Mouse (Mus musculus): ENCODE measurements around the gene Lrrc40. TPM values are rescaled to one million over a fixed set of nuclear protein-coding genes. Genes with fewer than 3 reads are reported as not detected.

Gene Lrrc40
- total and polyA plus RNA-seq, 2 experiments: 4.1 to 19.3 TPM

GRCm38 (mm10) chr3:158068613-158069263, 32.3 kb downstream of the Lrrc40 start:
- Histone ChIP-seq H3K9ac (ENCODE audit: low read depth, low read length) (no peak overlapping the region), H3K27ac (replicated peaks; ENCODE audit: insufficient read depth, low read depth, low read length) (no peak overlapping the region), H3K4me1 (ENCODE audit: control insufficient read depth, insufficient read depth, low read length) (no peaks in the 10 kb centered on the region), H3K4me3 (ENCODE audit: insufficient read depth, low read depth, low read length) (no peak overlapping the region), H3K79me2 (ENCODE audit: control insufficient read depth, insufficient read depth, low read length) (no peaks in the 10 kb centered on the region), H3K27me3 (ENCODE audit: control insufficient read depth, insufficient read depth, low read length) (no peaks in the 10 kb centered on the region), H3K36me3 (ENCODE audit: control insufficient read depth, insufficient read depth, low read length) (peaks cover 12% of the 10 kb centered on the region)
- TF ChIP-seq POLR2A (IDR thresholded peaks at IDR 0.05; ENCODE audit: extremely low read depth, insufficient read depth, low read length) (no peak), CTCF (IDR thresholded peaks at IDR 0.05; ENCODE audit: low read depth, low read length) (no peak)
- DNase-seq (ENCODE audit: extremely low read depth, low read depth, low spot score): no peak
- WGBS: 57% methylated on average over 9 of the region's 9 CpGs

- DNase-seq (ENCODE audit: extremely low read depth, low read depth, low spot score): no peak
- Histone ChIP-seq H3K4me3 (ENCODE audit: insufficient read depth, low read depth, low read length) (no peak overlapping the region), H3K79me2 (ENCODE audit: control insufficient read depth, insufficient read depth, low read length) (no peaks in the 10 kb centered on the region), H3K4me1 (ENCODE audit: control insufficient read depth, insufficient read depth, low read length) (no peaks in the 10 kb centered on the region), H3K9ac (ENCODE audit: low read depth, low read length) (no peak overlapping the region), H3K27me3 (ENCODE audit: control insufficient read depth, insufficient read depth, low read length) (no peaks in the 10 kb centered on the region), H3K27ac (replicated peaks; ENCODE audit: insufficient read depth, low read depth, low read length) (no peak overlapping the region), H3K36me3 (ENCODE audit: control insufficient read depth, insufficient read depth, low read length) (no peaks in the 10 kb centered on the region)
- no peak for TF ChIP-seq POLR2A (IDR thresholded peaks at IDR 0.05; ENCODE audit: extremely low read depth, insufficient read depth, low read length)
- no peak for TF ChIP-seq CTCF (IDR thresholded peaks at IDR 0.05; ENCODE audit: low read depth, low read length)
- 86% methylated on average over 2 of the region's 2 CpGs for WGBS
Measured at GRCm38 (mm10) chr3:158075004-158075403, 38.5 kb downstream of the Lrrc40 start.

- no peaks in the 10 kb centered on the region for H3K79me2 ChIP-seq (ENCODE audit: control insufficient read depth, insufficient read depth, low read length)
- no peak overlapping the region for H3K27ac ChIP-seq (replicated peaks; ENCODE audit: insufficient read depth, low read depth, low read length)
- no peak overlapping the region for H3K9ac ChIP-seq (ENCODE audit: low read depth, low read length)
- H3K4me3 ChIP-seq (ENCODE audit: insufficient read depth, low read depth, low read length): no peak overlapping the region
- no peaks in the 10 kb centered on the region for H3K36me3 ChIP-seq (ENCODE audit: control insufficient read depth, insufficient read depth, low read length)
- TF ChIP-seq CTCF (IDR thresholded peaks at IDR 0.05; ENCODE audit: low read depth, low read length): peak; percentile 40
- TF ChIP-seq POLR2A (IDR thresholded peaks at IDR 0.05; ENCODE audit: extremely low read depth, insufficient read depth, low read length): no peak
- DNase-seq (ENCODE audit: extremely low read depth, low read depth, low spot score): peak; percentile 51
- no peaks in the 10 kb centered on the region for H3K27me3 ChIP-seq (ENCODE audit: control insufficient read depth, insufficient read depth, low read length)
- H3K4me1 ChIP-seq (ENCODE audit: control insufficient read depth, insufficient read depth, low read length): no peaks in the 10 kb centered on the region
- 37% methylated on average over 4 of the region's 4 CpGs for WGBS
Measured at GRCm38 (mm10) chr3:158076685-158077379, 40.4 kb downstream of the Lrrc40 start.

DNA sequence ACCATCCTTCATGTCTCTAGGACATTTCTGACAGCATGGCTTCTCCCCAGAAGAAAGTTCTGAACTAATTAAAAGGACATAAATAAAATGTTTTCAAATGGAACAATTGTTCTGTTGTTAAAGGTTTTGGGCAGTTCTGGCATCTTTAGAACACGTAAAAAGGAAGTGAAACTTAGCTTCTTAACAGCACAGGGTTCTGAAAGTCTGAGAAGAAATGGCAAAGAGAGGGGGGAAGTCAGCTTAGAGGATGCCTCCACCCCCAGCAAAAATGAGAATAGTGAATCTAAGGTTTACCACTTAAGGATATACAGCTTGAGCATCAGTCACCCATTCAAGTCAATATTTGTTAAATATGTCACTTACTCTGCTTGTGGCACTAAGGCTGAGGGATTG, 40.9 kb downstream of the Lrrc40 start:
- H3K27ac ChIP-seq (replicated peaks; ENCODE audit: insufficient read depth, low read depth, low read length): no peak overlapping the region
- TF ChIP-seq POLR2A (IDR thresholded peaks at IDR 0.05; ENCODE audit: extremely low read depth, insufficient read depth, low read length) (no peak), CTCF (IDR thresholded peaks at IDR 0.05; ENCODE audit: low read depth, low read length) (no peak)
- no peaks in the 10 kb centered on the region for H3K36me3 ChIP-seq (ENCODE audit: control insufficient read depth, insufficient read depth, low read length)
- DNase-seq (ENCODE audit: extremely low read depth, low read depth, low spot score): no peak
- H3K4me1 ChIP-seq (ENCODE audit: control insufficient read depth, insufficient read depth, low read length): no peaks in the 10 kb centered on the region
- H3K79me2 ChIP-seq (ENCODE audit: control insufficient read depth, insufficient read depth, low read length): no peaks in the 10 kb centered on the region
- no peak overlapping the region for H3K4me3 ChIP-seq (ENCODE audit: insufficient read depth, low read depth, low read length)
- H3K9ac ChIP-seq (ENCODE audit: low read depth, low read length): no peak overlapping the region
- no peaks in the 10 kb centered on the region for H3K27me3 ChIP-seq (ENCODE audit: control insufficient read depth, insufficient read depth, low read length)
- 29% methylated on average over 1 of the region's 1 CpGs for WGBS

DNA sequence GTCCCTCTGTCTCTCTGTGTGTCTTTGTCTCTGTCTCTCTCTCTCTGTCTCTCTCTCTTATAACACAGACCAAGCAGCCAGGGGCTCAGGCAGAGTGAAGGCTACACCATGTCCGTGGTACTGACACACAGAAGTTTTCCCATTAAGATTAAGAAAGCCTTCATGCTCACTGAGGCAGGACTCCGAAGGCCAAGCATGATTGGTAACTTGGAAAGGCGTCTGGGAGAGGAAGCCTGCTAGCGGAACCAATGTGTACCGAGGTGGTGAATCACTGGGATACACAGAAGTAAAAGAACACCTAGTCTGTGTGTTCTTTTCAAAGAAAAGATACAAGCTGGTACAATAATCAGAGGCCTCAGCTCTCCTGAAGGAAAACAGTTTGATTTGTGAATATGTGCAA, 41.4 kb downstream of the Lrrc40 start:
- WGBS: 71% methylated on average over 5 of the region's 5 CpGs
- no peak for TF ChIP-seq CTCF (IDR thresholded peaks at IDR 0.05; ENCODE audit: low read depth, low read length)
- no peak for TF ChIP-seq POLR2A (IDR thresholded peaks at IDR 0.05; ENCODE audit: extremely low read depth, insufficient read depth, low read length)
- Histone ChIP-seq H3K27ac (replicated peaks; ENCODE audit: insufficient read depth, low read depth, low read length) (no peak overlapping the region), H3K79me2 (ENCODE audit: control insufficient read depth, insufficient read depth, low read length) (no peaks in the 10 kb centered on the region), H3K36me3 (ENCODE audit: control insufficient read depth, insufficient read depth, low read length) (no peaks in the 10 kb centered on the region), H3K4me3 (ENCODE audit: insufficient read depth, low read depth, low read length) (no peak overlapping the region), H3K4me1 (ENCODE audit: control insufficient read depth, insufficient read depth, low read length) (no peaks in the 10 kb centered on the region), H3K9ac (ENCODE audit: low read depth, low read length) (no peak overlapping the region), H3K27me3 (ENCODE audit: control insufficient read depth, insufficient read depth, low read length) (no peaks in the 10 kb centered on the region)
- no peak for DNase-seq (ENCODE audit: extremely low read depth, low read depth, low spot score)

- no peaks in the 10 kb centered on the region for H3K36me3 ChIP-seq (ENCODE audit: control insufficient read depth, insufficient read depth, low read length)
- TF ChIP-seq POLR2A (IDR thresholded peaks at IDR 0.05; ENCODE audit: extremely low read depth, insufficient read depth, low read length) (no peak), CTCF (IDR thresholded peaks at IDR 0.05; ENCODE audit: low read depth, low read length) (no peak)
- DNase-seq (ENCODE audit: extremely low read depth, low read depth, low spot score): no peak
- no peak overlapping the region for H3K9ac ChIP-seq (ENCODE audit: low read depth, low read length)
- H3K4me1 ChIP-seq (ENCODE audit: control insufficient read depth, insufficient read depth, low read length): no peaks in the 10 kb centered on the region
- no peak overlapping the region for H3K27ac ChIP-seq (replicated peaks; ENCODE audit: insufficient read depth, low read depth, low read length)
- no peaks in the 10 kb centered on the region for H3K27me3 ChIP-seq (ENCODE audit: control insufficient read depth, insufficient read depth, low read length)
- H3K79me2 ChIP-seq (ENCODE audit: control insufficient read depth, insufficient read depth, low read length): no peaks in the 10 kb centered on the region
- H3K4me3 ChIP-seq (ENCODE audit: insufficient read depth, low read depth, low read length): no peak overlapping the region
- WGBS: 81% methylated on average over 3 of the region's 3 CpGs
Measured at GRCm38 (mm10) chr3:158091601-158092000, 55.1 kb downstream of the Lrrc40 start.

Data from liver, adult 2 months (tissue).